Mouse (Mus musculus) cortical plate, adult 2 months (tissue): ENCODE measurements around the gene Tmsb15a.

Experiments used
- CTCF ChIP-seq: fragments of 200-500 bp; IDR thresholded peaks from 2 replicates; pipeline ENCODE4 v1.5.1; 2011; ENCODE audit warnings: mild to moderate bottlenecking, control low read depth, low read length; ENCODE audit not compliant: insufficient read depth; ENCODE audit errors: extremely low read depth
- POLR2A ChIP-seq: fragments of 200-500 bp; IDR thresholded peaks from 2 replicates; pipeline ENCODE4 v1.6.1; 2011; ENCODE audit warnings: mild to moderate bottlenecking, low read length, control low read depth; ENCODE audit not compliant: insufficient read depth; ENCODE audit errors: extremely low read depth

DNA sequence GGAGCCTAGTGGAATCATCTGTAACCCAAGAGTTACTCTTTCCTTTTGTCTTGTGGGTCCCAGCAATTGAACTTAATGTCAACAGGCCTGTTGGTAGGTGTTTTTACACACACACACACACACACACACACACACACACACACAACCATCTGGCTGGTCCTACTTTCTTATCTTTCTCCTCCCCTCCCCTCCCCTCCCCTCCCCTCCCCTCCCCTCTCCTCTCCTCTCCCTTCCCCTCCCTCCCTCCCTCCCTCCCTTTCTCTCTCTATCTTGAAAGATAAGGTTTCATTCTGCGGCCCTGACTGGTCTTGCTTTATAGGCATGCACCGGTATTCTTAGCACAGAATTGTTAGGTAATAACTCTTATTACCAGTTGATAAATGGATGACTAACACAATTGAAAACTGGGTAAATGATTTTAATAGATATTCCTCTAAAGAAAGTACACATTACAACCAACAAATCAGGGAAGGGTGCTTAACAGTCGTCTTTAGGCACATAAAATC, 43.0 kb upstream of the Tmsb15a start:
- no peak for TF ChIP-seq POLR2A
- TF ChIP-seq CTCF: no peak
